Mouse (Mus musculus): ENCODE data around the gene Ap1b1.

- no peak for TF ChIP-seq CTCF (IDR thresholded peaks at IDR 0.05; ENCODE audit: low read depth)
- TF ChIP-seq EP300 (IDR thresholded peaks at IDR 0.05; ENCODE audit: low read depth) = peak; percentile 93
These were observed 22.9 kb downstream of the Ap1b1 start for GRCm38 (mm10) chr11:5009354-5010074.

Measured in liver, postnatal 0 days (tissue).